Mouse (Mus musculus): ENCODE measurements around the gene Wt1. TPM values are rescaled to one million over a fixed set of nuclear protein-coding genes. Genes with fewer than 3 reads are reported as not detected.

Gene Wt1
- under 1 TPM in 1 of 2 experiments, not detected in 1; 0.14 TPM for total RNA-seq (2021)
- long read RNA-seq, experiment 1, result 0 reads
- long read RNA-seq, experiment 2, result 0 reads

GRCm38 (mm10) chr2:105126279-105126678, at the start of gene Wt1:
Gene Wt1 (plus strand): TSS chr2:105126529.
- TF ChIP-seq CTCF (IDR thresholded peaks at IDR 0.05), result no peak
- Histone ChIP-seq H3K4me3 (no peak within 1 kb of the TSS), H3K27ac (no peak within 1 kb of the TSS)
- no peak for DNase-seq (ENCODE audit: extremely low spot score in 1 of 2, low spot score in 2 of 2)
- intact Hi-C loops (cut with DNase I), result loop anchor here (5.0 kb wide), 2 partner anchors 546 to 561 kb away; no protein-coding TSS in a partner anchor

- H3K4me3 ChIP-seq, result no peak overlapping the region
- no peak for DNase-seq (ENCODE audit: extremely low spot score in 1 of 2, low spot score in 2 of 2)
- H3K27ac ChIP-seq, result no peak overlapping the region
- no peak for TF ChIP-seq CTCF (IDR thresholded peaks at IDR 0.05)
- intact Hi-C loops (cut with DNase I), result no loop called here
Measured at GRCm38 (mm10) chr2:105077151-105077550, 49.2 kb upstream of the Wt1 start.

- intact Hi-C loops (cut with DNase I), result no loop called here
- DNase-seq (ENCODE audit: extremely low spot score in 1 of 2, low spot score in 2 of 2), result no peak
- no peak overlapping the region for H3K27ac ChIP-seq
- no peak for TF ChIP-seq CTCF (IDR thresholded peaks at IDR 0.05)
- H3K4me3 ChIP-seq, result no peak overlapping the region
Measured at GRCm38 (mm10) chr2:105082256-105082790, 44.0 kb upstream of the Wt1 start.

- no peak overlapping the region for H3K4me3 ChIP-seq
- intact Hi-C loops (cut with DNase I), result no loop called here
- H3K27ac ChIP-seq, result no peak overlapping the region
- TF ChIP-seq CTCF (IDR thresholded peaks at IDR 0.05), result no peak
- DNase-seq (ENCODE audit: extremely low spot score in 1 of 2, low spot score in 2 of 2), result no peak
Measured at GRCm38 (mm10) chr2:105084035-105084434, 42.3 kb upstream of the Wt1 start.

GRCm38 (mm10) chr2:105086081-105086480, 40.2 kb upstream of the Wt1 start:
- TF ChIP-seq CTCF (IDR thresholded peaks at IDR 0.05), result no peak
- DNase-seq (ENCODE audit: extremely low spot score in 1 of 2, low spot score in 2 of 2), result no peak
- Histone ChIP-seq H3K4me3 (no peak overlapping the region), H3K27ac (no peak overlapping the region)
- intact Hi-C loops (cut with DNase I), result no loop called here

GRCm38 (mm10) chr2:105088005-105088404, 38.3 kb upstream of the Wt1 start:
- TF ChIP-seq CTCF (IDR thresholded peaks at IDR 0.05), result no peak
- no peak overlapping the region for H3K4me3 ChIP-seq
- DNase-seq (ENCODE audit: extremely low spot score in 1 of 2, low spot score in 2 of 2), result no peak
- no peak overlapping the region for H3K27ac ChIP-seq
- intact Hi-C loops (cut with DNase I), result no loop called here

GRCm38 (mm10) chr2:105089083-105089482, 37.2 kb upstream of the Wt1 start:
- intact Hi-C loops (cut with DNase I), result no loop called here
- DNase-seq (ENCODE audit: extremely low spot score in 1 of 2, low spot score in 2 of 2), result no peak
- no peak overlapping the region for H3K4me3 ChIP-seq
- no peak overlapping the region for H3K27ac ChIP-seq
- no peak for TF ChIP-seq CTCF (IDR thresholded peaks at IDR 0.05)

GRCm38 (mm10) chr2:105089581-105090508, 36.5 kb upstream of the Wt1 start:
- intact Hi-C loops (cut with DNase I), result no loop called here
- Histone ChIP-seq H3K4me3 (no peak overlapping the region), H3K27ac (no peak overlapping the region)
- no peak for TF ChIP-seq CTCF (IDR thresholded peaks at IDR 0.05)
- no peak for DNase-seq (ENCODE audit: extremely low spot score in 1 of 2, low spot score in 2 of 2)

- H3K4me3 ChIP-seq, result no peak overlapping the region
- DNase-seq (ENCODE audit: extremely low spot score in 1 of 2, low spot score in 2 of 2), result no peak
- intact Hi-C loops (cut with DNase I), result no loop called here
- TF ChIP-seq CTCF (IDR thresholded peaks at IDR 0.05), result no peak
- no peak overlapping the region for H3K27ac ChIP-seq
Measured at GRCm38 (mm10) chr2:105090991-105091390, 35.3 kb upstream of the Wt1 start.

GRCm38 (mm10) chr2:105091718-105092117, 34.6 kb upstream of the Wt1 start, which contains the start of gene Gm11060:
Gene Gm11060 (plus strand): TSS chr2:105092018.
- no peak within 1 kb of the TSS for H3K4me3 ChIP-seq
- intact Hi-C loops (cut with DNase I), result no loop called here
- no peak for TF ChIP-seq CTCF (IDR thresholded peaks at IDR 0.05)
- no peak for DNase-seq (ENCODE audit: extremely low spot score in 1 of 2, low spot score in 2 of 2)
- H3K27ac ChIP-seq, result no peak within 1 kb of the TSS

- no peak for TF ChIP-seq CTCF (IDR thresholded peaks at IDR 0.05)
- intact Hi-C loops (cut with DNase I), result no loop called here
- no peak overlapping the region for H3K27ac ChIP-seq
- H3K4me3 ChIP-seq, result no peak overlapping the region
- DNase-seq (ENCODE audit: extremely low spot score in 1 of 2, low spot score in 2 of 2), result no peak
Measured at GRCm38 (mm10) chr2:105097294-105097953, 28.9 kb upstream of the Wt1 start.

GRCm38 (mm10) chr2:105099410-105099809, 26.9 kb upstream of the Wt1 start:
- Histone ChIP-seq H3K4me3 (no peak overlapping the region), H3K27ac (no peak overlapping the region)
- intact Hi-C loops (cut with DNase I), result no loop called here
- DNase-seq (ENCODE audit: extremely low spot score in 1 of 2, low spot score in 2 of 2), result no peak
- TF ChIP-seq CTCF (IDR thresholded peaks at IDR 0.05), result no peak

All from left cerebral cortex, adult 2 months (tissue).